Mouse (Mus musculus) stomach, embryonic 16.5 days (tissue): ENCODE data around the gene Clpsl2. TPM values are rescaled to one million over a fixed set of nuclear protein-coding genes. Genes with fewer than 3 reads are reported as not detected.
A peak's percentile ranks its signal among the peaks of the same experiment; 100 is the strongest.

Experiments used
- ATAC-seq: fragments of 200-750 bp; cut with Nextera tagmentation; 2 replicates; pipeline ENCODE4 v1.8.0; 2017; ENCODE audit warnings: moderate number of reproducible peaks, moderate TSS enrichment; ENCODE audit not compliant: insufficient read depth, low FRiP score
- H3K27ac ChIP-seq: fragments of 300-500 bp; sonication (generic); 2 replicates; pipeline ENCODE4 v1.5.1; 2014; ENCODE audit warnings: low read length
- H3K27me3 ChIP-seq: fragments of 300-500 bp; sonication (generic); 2 replicates; pipeline ENCODE4 v1.6.1; 2014; ENCODE audit warnings: low read length, control low read depth, mixed read lengths; ENCODE audit not compliant: control insufficient read depth, insufficient read depth
- H3K36me3 ChIP-seq: fragments of 300-500 bp; sonication (generic); 2 replicates; pipeline ENCODE4 v1.6.1; 2014; ENCODE audit warnings: low read length; ENCODE audit not compliant: control insufficient read depth, insufficient read depth
- H3K4me1 ChIP-seq: fragments of 300-500 bp; sonication (generic); 2 replicates; pipeline ENCODE4 v1.6.1; 2014; ENCODE audit warnings: low read length, control low read depth, mixed read lengths; ENCODE audit not compliant: control insufficient read depth, insufficient read depth
- H3K4me2 ChIP-seq: fragments of 300-500 bp; sonication (generic); 2 replicates; pipeline ENCODE4 v1.6.1; 2014; ENCODE audit warnings: low read depth, low read length, mixed read lengths
- H3K4me3 ChIP-seq: fragments of 300-500 bp; sonication (generic); replicated peaks from 2 replicates; pipeline ENCODE4 v1.5.1; 2014; ENCODE audit warnings: mild to moderate bottlenecking, low read length
- H3K9ac ChIP-seq: fragments of 300-500 bp; sonication (generic); 2 replicates; pipeline ENCODE4 v1.6.1; 2014; ENCODE audit warnings: low read length
- H3K9me3 ChIP-seq: fragments of 300-500 bp; sonication (generic); replicated peaks from 2 replicates; pipeline ENCODE4 v1.6.1; 2016; ENCODE audit warnings: low read length, control low read depth; ENCODE audit not compliant: control insufficient read depth
- WGBS: fragments of 180-500 bp; shearing (Covaris S2); extraction: QIAGEN DNeasy Blood & Tissue Kit; methylation state at CpG from one replicate; pipeline ENCODE4 v1.1.7; 2014; 5-methylcytosine and 5-hydroxymethylcytosine counted together
- polyA plus RNA-seq: library from polyadenylated mRNA; unstranded; fragments of >200 nt; fragmentation: Nextera tagmentation; extraction: Ambion mirVana; gene quantifications from 2 replicates; pipeline ENCODE4 v1.2.1, GENCODE M21; 2015

Clpsl2 gene
- polyA plus RNA-seq = not detected in 2 replicates

- H3K27ac ChIP-seq = no peak within 1 kb of the TSS
- H3K4me3 ChIP-seq = no peak within 1 kb of the TSS
- H3K9me3 ChIP-seq = no peaks in the 10 kb centered on the region
- WGBS = 80% methylated on average over 14 of the region's 14 CpGs
- H3K4me1 ChIP-seq = 0 out of 2 replicates have a peak, but pooled peaks cover 2% of the 10 kb centered on the region
- ATAC-seq = no peak
- no peak within 1 kb of the TSS for H3K9ac ChIP-seq
- no peaks in the 10 kb centered on the region for H3K36me3 ChIP-seq
- H3K4me2 ChIP-seq = no peak within 1 kb of the TSS
- no peaks in the 10 kb centered on the region for H3K27me3 ChIP-seq
Observed at GRCm38 (mm10) chr17:28549111-28549510, at the start of gene Clpsl2. Gene Clpsl2, plus strand, starts transcription at chr17:28549411.

- H3K27ac ChIP-seq = no peak overlapping the region
- WGBS = 66% methylated on average over 3 of the region's 3 CpGs
- H3K27me3 ChIP-seq = no peaks in the 10 kb centered on the region
- H3K4me3 ChIP-seq = no peak overlapping the region
- ATAC-seq = no peak
- H3K4me2 ChIP-seq = no peak overlapping the region
- no peaks in the 10 kb centered on the region for H3K4me1 ChIP-seq
- H3K9ac ChIP-seq = no peak overlapping the region
- no peaks in the 10 kb centered on the region for H3K9me3 ChIP-seq
- no peaks in the 10 kb centered on the region for H3K36me3 ChIP-seq
Observed at GRCm38 (mm10) chr17:28500465-28500864, 48.7 kb upstream of the Clpsl2 start.

- no peak for ATAC-seq
Observed at GRCm38 (mm10) chr17:28502196-28502821, 46.9 kb upstream of the Clpsl2 start.

GRCm38 (mm10) chr17:28504182-28504581 lies 45.0 kb upstream of the Clpsl2 start:
- Histone ChIP-seq H3K9ac (no peak overlapping the region), H3K9me3 (no peaks in the 10 kb centered on the region), H3K27me3 (no peaks in the 10 kb centered on the region), H3K4me1 (peaks cover 10% of the 10 kb centered on the region), H3K4me3 (no peak overlapping the region), H3K36me3 (no peaks in the 10 kb centered on the region), H3K27ac (no peak overlapping the region), H3K4me2 (no peak overlapping the region)
- WGBS = 78% methylated on average over 6 of the region's 6 CpGs
- ATAC-seq = no peak

More at GRCm38 (mm10) chr17:28502196-28502821, 46.9 kb upstream of the Clpsl2 start:
- 53% methylated on average over 7 of the region's 7 CpGs for WGBS
- H3K36me3 ChIP-seq = no peaks in the 10 kb centered on the region
- no peak overlapping the region for H3K9ac ChIP-seq
- no peaks in the 10 kb centered on the region for H3K9me3 ChIP-seq
- H3K27ac ChIP-seq = no peak overlapping the region
- no peaks in the 10 kb centered on the region for H3K27me3 ChIP-seq
- no peak overlapping the region for H3K4me2 ChIP-seq
- H3K4me1 ChIP-seq = peaks cover 5% of the 10 kb centered on the region
- no peak overlapping the region for H3K4me3 ChIP-seq

DNA sequence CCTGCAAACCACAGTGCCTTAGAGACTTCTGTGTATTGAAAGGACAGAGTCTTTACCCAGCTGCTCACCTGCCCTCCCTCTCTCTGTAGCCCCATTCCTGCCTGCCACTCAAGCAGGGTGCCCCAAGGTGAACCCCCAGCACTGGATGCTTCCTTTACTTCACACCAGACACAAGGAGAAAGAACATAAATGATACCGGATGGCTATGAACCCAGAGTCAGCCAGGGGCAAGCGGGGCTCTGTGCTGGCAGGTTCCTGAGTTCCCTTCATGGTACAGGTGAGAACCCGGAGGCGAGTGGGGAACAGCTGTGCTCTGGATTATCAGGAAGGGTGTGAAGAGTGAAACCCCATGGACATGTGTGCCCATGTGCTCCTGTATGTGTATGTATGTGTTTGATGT lies 43.6 kb upstream of the Clpsl2 start:
- no peak for ATAC-seq
- H3K4me2 ChIP-seq = no peak overlapping the region
- no peak overlapping the region for H3K9ac ChIP-seq
- no peak overlapping the region for H3K27ac ChIP-seq
- 89% methylated on average over 4 of the region's 4 CpGs for WGBS
- H3K4me1 ChIP-seq = peaks cover 14% of the 10 kb centered on the region
- no peaks in the 10 kb centered on the region for H3K36me3 ChIP-seq
- no peaks in the 10 kb centered on the region for H3K9me3 ChIP-seq
- H3K4me3 ChIP-seq = no peak overlapping the region
- H3K27me3 ChIP-seq = no peaks in the 10 kb centered on the region

GRCm38 (mm10) chr17:28506895-28507294 lies 42.3 kb upstream of the Clpsl2 start:
- no peaks in the 10 kb centered on the region for H3K27me3 ChIP-seq
- H3K4me3 ChIP-seq = no peak overlapping the region
- H3K4me1 ChIP-seq = peaks cover 25% of the 10 kb centered on the region
- ATAC-seq = no peak
- H3K36me3 ChIP-seq = no peaks in the 10 kb centered on the region
- H3K27ac ChIP-seq = peak overlapping the region; percentile 37
- H3K9ac ChIP-seq = peak overlapping the region; percentile 58
- WGBS = 18% methylated on average over 5 of the region's 5 CpGs
- no peaks in the 10 kb centered on the region for H3K9me3 ChIP-seq
- no peak overlapping the region for H3K4me2 ChIP-seq

GRCm38 (mm10) chr17:28507496-28507895 lies 41.7 kb upstream of the Clpsl2 start:
- H3K27me3 ChIP-seq = no peaks in the 10 kb centered on the region
- 36% methylated on average over 5 of the region's 5 CpGs for WGBS

GRCm38 (mm10) chr17:28510445-28511342 lies 38.5 kb upstream of the Clpsl2 start:
- H3K4me2 ChIP-seq = peak overlapping the region; percentile 54
- H3K27me3 ChIP-seq = no peaks in the 10 kb centered on the region
- peak; percentile 19; the same call in 1 of the 2 replicates for ATAC-seq
- H3K9ac ChIP-seq = peak overlapping the region; percentile 63
- WGBS = 7% methylated on average over 28 of the region's 28 CpGs
- H3K4me3 ChIP-seq = peak overlapping the region; percentile 6
- H3K36me3 ChIP-seq = no peaks in the 10 kb centered on the region
- peak overlapping the region; percentile 46; the same call in 1 of the 2 replicates for H3K27ac ChIP-seq
- H3K4me1 ChIP-seq = peaks cover 40% of the 10 kb centered on the region
- H3K9me3 ChIP-seq = no peaks in the 10 kb centered on the region

More at GRCm38 (mm10) chr17:28507496-28507895, 41.7 kb upstream of the Clpsl2 start:
- no peaks in the 10 kb centered on the region for H3K36me3 ChIP-seq
- H3K9me3 ChIP-seq = no peaks in the 10 kb centered on the region
- H3K4me1 ChIP-seq = peaks cover 30% of the 10 kb centered on the region
- no peak for ATAC-seq
- H3K4me3 ChIP-seq = no peak overlapping the region
- H3K9ac ChIP-seq = peak overlapping the region; percentile 58
- H3K27ac ChIP-seq = no peak overlapping the region
- H3K4me2 ChIP-seq = no peak overlapping the region
